Mouse (Mus musculus): ENCODE measurements around the gene Zfp451.

- no peak for TF ChIP-seq CTCF (IDR thresholded peaks at IDR 0.05; ENCODE audit: borderline replicate concordance, extremely low read depth, insufficient read depth, insufficient read length)
- no peak for TF ChIP-seq POLR2A (IDR thresholded peaks at IDR 0.05; ENCODE audit: borderline replicate concordance, extremely low read depth, insufficient read depth, insufficient read length, poor library complexity, severe bottlenecking)
Measured at GRCm38 (mm10) chr1:33754965-33755735, 59.2 kb downstream of the Zfp451 start.
